Mouse (Mus musculus) lung, adult 2 months (tissue): ENCODE results near the gene 1700015G11Rik. TPM values are rescaled to one million over a fixed set of nuclear protein-coding genes. Genes with fewer than 3 reads are reported as not detected.
A peak's percentile ranks its signal among the peaks of the same experiment; 100 is the strongest.

ENCODE experiments used
- DNase-seq: peaks from one replicate; pipeline ENCODE4 v3.0.0; 2022
- H3K4me1 ChIP-seq: fragments of 200-500 bp; 2 replicates; pipeline ENCODE4 v1.6.1; 2011; ENCODE audit warnings: low read length; ENCODE audit not compliant: control insufficient read depth, insufficient read depth
- H3K4me3 ChIP-seq: fragments of 200-500 bp; replicated peaks from 2 replicates; pipeline ENCODE3; 2011; ENCODE audit warnings: low read depth, mild to moderate bottlenecking, control low read depth, low read length; ENCODE audit errors: extremely low read depth
- CTCF ChIP-seq: fragments of 200-500 bp; IDR thresholded peaks from 2 replicates; pipeline ENCODE4 v1.5.1; 2011; ENCODE audit warnings: mild to moderate bottlenecking, low read length, control low read depth; ENCODE audit not compliant: insufficient read depth
- POLR2A ChIP-seq: fragments of 200-500 bp; IDR thresholded peaks from 2 replicates; pipeline ENCODE4 v1.6.1; 2011; ENCODE audit warnings: low read depth, mild to moderate bottlenecking, control low read depth, low read length, borderline replicate concordance; ENCODE audit errors: extremely low read depth
- WGBS: fragments of 180-500 bp; shearing (Covaris S2); methylation state at CpG from one replicate; pipeline ENCODE4 v1.1.7; 2018; 5-methylcytosine and 5-hydroxymethylcytosine counted together
- polyA plus RNA-seq: library from polyadenylated mRNA; depleted of rRNA; stranded (reverse); fragments of >200 nt; gene quantifications from 2 replicates; pipeline ENCODE4 v1.2.3, GENCODE M21; 2012; rRNA removed

Gene 1700015G11Rik
- polyA plus RNA-seq, 1 experiment, result not detected

- TF ChIP-seq POLR2A, result no peak
- TF ChIP-seq CTCF, result peak; percentile 43; the same call in 1 of the 2 replicates
- DNase-seq, result peak; percentile 17
- H3K4me3 ChIP-seq, result no peak overlapping the region
- H3K4me1 ChIP-seq, result no peaks in the 10 kb centered on the region
- 33% methylated on average over 6 of the region's 6 CpGs for WGBS
Observed at GRCm38 (mm10) chr7:51972252-51972855, 43.2 kb downstream of the 1700015G11Rik start.

DNA sequence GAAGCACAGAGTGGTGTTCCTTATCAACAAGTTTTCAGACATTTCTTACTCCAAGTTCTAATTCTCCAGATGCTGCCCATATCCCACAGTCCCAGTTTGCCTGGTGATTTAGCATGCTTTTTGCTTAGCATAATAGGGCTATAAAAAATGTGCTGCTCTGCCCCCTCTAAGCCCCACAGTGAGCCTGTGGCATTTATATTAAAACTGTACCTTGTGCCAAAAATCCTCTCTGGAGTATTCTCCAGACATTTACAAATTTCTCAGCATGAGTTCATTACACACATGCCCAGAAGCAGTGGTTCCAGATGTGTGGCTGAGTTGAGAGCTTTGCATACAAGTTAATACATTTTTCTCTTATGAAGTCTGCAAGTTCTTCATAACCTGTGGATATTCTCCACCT lies 46.1 kb downstream of the 1700015G11Rik start:
- no peak for DNase-seq
- Histone ChIP-seq H3K4me1 (no peaks in the 10 kb centered on the region), H3K4me3 (no peak overlapping the region)
- TF ChIP-seq POLR2A (no peak), CTCF (no peak)

- DNase-seq, result no peak
- Histone ChIP-seq H3K4me3 (no peak overlapping the region), H3K4me1 (no peaks in the 10 kb centered on the region)
- 72% methylated on average over 4 of the region's 4 CpGs for WGBS
- TF ChIP-seq CTCF, result no peak
- TF ChIP-seq POLR2A, result no peak
Observed at GRCm38 (mm10) chr7:51967581-51967980, 47.9 kb downstream of the 1700015G11Rik start.

DNA sequence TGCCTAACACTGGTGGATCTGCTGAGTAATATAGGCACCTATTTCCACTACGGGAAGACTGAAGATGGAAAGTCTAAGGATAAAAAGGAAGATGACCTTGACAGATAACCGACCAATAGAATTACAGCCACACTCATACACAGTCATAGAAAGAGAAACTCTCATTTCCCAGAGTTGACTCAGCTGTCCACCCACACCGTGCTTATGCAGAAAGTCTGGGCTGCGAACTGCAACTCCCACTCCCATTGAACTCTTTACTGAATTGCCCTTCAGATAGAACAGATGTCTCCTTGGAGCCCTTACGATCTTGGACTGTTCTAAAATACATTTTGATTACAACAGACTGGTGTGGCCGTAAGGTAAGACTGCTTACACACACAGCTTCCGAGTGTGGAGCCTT lies 50.8 kb downstream of the 1700015G11Rik start:
- no peak overlapping the region for H3K4me3 ChIP-seq
- TF ChIP-seq CTCF, result no peak
- no peak for TF ChIP-seq POLR2A
- no peak for DNase-seq
- H3K4me1 ChIP-seq, result no peaks in the 10 kb centered on the region
- WGBS, result 84% methylated on average over 7 of the region's 7 CpGs

DNA sequence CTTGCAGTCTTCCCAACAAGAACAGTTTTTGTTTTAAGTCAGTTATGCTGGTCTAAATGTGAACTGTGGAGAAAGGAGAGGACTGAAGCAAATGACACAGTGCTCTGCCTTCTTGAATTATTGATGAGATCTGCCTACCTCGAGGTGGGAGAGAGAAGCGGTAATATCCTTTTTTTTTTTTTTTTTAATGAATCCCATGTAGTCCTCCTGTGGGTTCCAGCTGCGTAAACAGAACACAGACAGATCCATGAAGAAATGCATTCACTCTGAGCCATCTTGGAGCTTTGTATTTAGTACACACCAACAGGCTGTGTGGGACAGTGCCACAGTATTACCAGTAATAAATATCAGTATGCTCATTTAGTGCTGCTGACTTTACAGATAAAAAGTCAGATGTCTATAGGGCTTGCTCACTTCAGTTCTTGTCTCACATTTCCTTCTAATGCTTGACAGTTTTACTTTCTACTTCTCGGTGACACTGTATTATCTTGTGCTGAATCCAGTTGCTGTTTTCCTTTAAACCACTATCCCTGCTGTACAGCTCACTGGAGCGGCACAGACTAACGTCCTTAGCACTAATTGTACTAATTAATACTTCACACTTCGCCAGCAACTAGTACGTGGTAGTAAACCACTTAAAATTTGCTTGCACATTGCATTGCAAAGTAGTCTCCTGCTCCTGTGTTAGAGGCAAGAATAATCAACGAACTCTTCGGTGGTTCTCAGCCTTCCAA lies 53.1 kb downstream of the 1700015G11Rik start:
- no peak for TF ChIP-seq CTCF
- no peak for TF ChIP-seq POLR2A
- H3K4me3 ChIP-seq, result no peak overlapping the region
- no peak for DNase-seq
- no peaks in the 10 kb centered on the region for H3K4me1 ChIP-seq
- 78% methylated on average over 10 of the region's 10 CpGs for WGBS

Other genes with a start within 250 kb of the 1700015G11Rik start
- gene Gas2, start 153.7 kb downstream of the 1700015G11Rik start, polyA plus RNA-seq, result 1.5 TPM in 2 replicates
- gene Fancf, start 153.5 kb downstream of the 1700015G11Rik start, polyA plus RNA-seq, result 5.5 and 5.7 TPM in 2 replicates
- gene Svip, start 9.7 kb downstream of the 1700015G11Rik start, polyA plus RNA-seq, result 1.8 and 4.0 TPM in 2 replicates